Mouse (Mus musculus): ENCODE measurements around the gene 2310011J03Rik.

2310011J03Rik gene

DNA sequence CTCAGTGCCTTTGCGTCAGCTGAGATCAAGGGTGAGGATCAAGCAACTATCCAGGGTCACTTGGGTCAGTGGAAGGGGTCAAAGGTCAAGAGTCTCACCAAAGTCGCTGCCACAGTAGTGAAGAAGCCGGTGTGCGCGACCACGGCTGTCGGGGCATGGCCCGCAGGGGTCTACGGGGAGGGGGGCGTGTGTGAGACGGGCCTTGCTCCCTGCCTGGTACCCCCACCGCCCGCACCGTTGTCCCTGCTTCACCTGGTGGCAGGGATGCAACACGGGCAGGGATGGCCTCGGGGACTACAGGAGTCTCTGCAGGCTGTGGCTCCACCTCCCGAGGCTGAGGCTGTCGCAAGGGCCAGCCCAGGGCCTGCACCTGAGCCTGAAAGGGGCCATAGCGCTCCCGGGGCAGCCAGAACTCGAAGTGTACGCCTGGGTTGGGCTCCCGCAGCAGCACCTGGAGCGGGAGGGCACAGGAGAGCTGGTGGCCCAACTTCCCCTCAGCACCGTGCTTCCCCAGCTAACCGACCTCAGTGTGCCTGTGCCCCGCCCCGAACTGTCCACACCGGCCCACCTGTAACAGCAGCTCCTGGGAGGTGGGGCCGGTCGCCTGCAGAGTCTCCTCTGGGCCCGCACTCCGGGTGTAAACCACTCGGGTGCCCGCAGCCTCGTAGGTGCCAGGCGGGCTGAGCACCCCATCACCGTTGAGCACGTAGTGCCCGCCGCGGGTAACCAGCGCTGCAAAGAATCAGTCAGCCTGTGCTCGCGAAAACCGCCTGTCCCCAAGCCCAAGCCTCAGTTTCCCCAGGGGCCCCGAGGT lies 21.4 kb upstream of the 2310011J03Rik start:
- no peak for DNase-seq

- no peak for DNase-seq
Observed at GRCm38 (mm10) chr10:80341026-80341425, 20.7 kb upstream of the 2310011J03Rik start.

- DNase-seq = peak; percentile 79 to 93
Observed at GRCm38 (mm10) chr10:80339941-80340750, 19.8 kb upstream of the 2310011J03Rik start.

GRCm38 (mm10) chr10:80336263-80336662 lies 15.9 kb upstream of the 2310011J03Rik start:
- DNase-seq = no peak

DNA sequence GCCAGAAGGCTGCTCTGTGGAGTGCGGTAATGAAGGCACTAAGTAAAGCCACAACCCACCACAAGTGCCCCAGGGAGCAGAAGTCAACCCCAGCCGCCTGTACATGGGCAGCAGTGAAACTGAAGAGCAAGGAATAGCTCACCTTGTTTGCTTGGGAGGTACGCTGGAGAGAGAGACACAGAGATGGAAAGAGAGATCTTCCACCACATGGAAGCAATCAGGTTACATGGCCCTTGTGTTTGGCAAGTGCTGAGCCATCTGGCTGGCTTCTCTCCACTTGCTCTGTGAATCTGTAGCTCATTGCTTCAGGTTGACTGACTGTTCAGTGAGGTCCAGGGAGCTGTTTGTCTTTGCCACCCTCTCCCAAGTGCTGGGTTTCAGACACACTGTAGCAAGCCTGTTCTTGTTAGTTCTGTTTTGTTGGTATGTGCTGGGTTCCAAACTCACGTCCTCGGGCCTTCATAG lies 12.2 kb upstream of the 2310011J03Rik start:
- no peak for DNase-seq

GRCm38 (mm10) chr10:80331636-80332524 lies 11.5 kb upstream of the 2310011J03Rik start:
- DNase-seq = peak in 1 of 2 experiments; percentile 53

DNA sequence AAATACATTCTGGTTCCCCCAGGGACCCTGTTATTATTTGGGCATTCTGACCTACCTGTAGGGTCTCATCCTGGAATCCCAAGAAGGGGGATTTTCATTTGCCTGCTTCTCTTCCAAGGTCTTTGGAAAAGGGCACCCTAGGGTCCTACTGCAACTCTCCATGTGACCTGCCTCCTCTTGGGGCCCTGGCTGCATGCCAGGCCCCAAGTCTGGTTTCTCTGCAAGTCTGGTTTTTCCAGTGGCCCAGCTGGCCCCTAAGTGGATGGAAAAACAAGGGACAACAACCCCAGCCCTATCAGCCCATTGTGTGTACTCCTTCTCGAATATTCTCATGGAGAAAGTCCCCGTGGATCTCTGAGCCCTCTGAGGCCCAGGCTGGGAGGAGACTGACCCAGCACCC lies 10.6 kb upstream of the 2310011J03Rik start:
- no peak for DNase-seq

DNA sequence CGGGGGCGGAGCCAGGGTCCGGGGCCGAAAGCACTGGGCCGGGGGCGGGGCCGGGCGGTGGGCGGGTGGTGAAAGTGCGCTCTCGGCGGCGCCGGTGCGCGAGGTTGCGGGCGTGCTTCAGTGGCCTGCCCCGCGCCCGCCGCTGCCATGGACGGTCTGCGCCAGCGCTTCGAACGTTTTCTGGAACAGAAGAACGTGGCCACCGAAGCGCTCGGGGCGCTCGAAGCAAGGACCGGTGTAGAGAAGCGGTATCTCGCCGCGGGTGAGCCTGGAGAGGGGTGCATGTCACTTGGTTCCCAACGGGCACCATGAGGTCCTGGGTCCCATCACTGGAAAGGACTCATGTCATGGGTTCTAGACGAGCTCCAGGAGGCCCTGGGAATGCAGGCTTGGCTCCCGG lies 9.7 kb upstream of the 2310011J03Rik start:
- DNase-seq = no peak

GRCm38 (mm10) chr10:80329273-80330081 lies 9.1 kb upstream of the 2310011J03Rik start, which contains the start of the genes Pcsk4 and Reep6:
Pcsk4 (minus strand) TSS chr10:80329498.
Reep6 (plus strand) TSS chr10:80329953.
- peak; percentile 98 for DNase-seq

GRCm38 (mm10) chr10:80325045-80325444 lies 4.7 kb upstream of the 2310011J03Rik start:
- DNase-seq = no peak

DNA sequence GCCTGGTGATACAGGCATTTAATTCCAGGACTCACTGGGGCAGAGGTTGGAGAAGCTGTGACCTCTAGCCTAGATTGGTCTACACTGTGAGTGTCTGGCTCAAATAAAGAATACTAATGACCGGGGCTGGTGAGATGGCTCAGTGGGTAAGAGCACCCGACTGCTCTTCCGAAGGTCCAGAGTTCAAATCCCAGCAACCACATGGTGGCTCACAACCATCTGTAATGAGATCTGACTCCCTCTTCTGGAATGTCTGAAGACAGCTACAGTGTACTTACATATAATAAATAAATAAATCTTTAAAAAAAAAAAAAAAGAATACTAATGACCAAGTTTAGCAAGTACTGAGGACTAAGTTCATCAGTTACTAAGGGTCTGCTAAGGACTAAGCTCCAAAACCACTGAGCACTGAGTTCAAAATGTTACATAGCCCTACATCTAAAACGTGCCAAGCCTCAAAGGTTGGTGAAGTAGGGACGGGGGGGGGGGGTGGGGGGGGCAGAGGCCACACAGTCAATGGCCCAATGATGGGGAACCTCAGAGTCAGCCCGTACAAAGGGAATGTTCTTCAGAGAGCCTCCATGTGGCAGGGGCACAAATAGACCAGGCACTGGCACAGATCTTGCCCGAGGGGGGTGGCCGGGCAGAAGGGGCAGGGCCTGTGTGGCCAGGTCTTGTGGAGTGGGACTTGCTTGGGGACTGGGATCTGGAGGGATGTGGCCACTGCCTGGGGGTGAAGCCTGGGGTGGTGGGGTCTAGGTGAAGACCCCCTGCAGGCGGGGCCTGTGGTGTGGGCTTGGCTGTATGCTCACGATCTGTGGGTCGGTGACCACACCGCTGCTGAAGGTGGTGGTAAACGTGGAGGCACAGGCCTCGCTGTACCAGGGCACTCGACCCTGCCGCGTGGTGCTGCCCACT lies 4.0 kb upstream of the 2310011J03Rik start:
- peak in 1 of 2 experiments; percentile 59 for DNase-seq

DNA sequence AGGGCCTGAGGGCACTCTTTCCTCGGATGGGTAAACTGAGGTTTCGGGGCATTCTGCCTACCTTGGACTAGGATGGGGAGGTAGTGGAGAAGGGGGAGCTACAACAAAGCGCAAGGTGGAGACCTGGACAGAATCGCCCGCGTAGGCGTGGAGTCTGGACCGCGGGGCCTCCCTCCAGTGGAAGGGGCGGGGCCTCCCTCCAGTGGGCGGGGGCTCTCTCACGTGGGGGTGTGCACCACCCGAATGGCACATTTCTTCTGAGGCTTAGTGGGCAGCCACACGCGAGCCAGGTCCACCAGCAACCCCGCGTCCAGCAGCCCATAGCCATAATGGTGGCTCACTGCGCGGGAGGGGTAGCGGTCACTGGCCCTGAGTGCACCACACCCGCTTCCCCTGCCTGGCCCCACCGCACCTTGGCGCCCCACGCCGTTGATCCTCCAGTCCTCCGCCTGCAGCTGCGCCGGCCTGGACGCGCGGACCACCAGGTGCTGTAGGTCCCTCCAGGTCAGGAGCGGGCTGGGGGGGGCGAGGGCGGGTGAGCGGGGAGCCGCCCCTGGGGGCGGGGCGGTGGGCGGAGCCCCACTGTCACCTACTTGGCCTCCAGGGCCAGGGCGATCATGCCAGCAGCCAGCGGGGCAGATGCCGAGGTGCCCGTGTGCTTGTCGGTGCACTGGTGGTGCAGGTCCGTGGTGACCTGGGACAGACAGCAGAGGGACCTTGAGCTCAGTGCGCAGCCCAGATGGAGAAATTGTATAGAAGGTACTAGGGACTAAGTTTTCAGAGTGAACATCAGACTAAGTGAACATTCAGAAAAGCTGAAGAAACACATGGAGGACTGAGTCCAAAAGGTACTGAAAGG lies 3.2 kb upstream of the 2310011J03Rik start:
- peak; percentile 84 to 91 for DNase-seq

GRCm38 (mm10) chr10:80322811-80323211 lies 2.5 kb upstream of the 2310011J03Rik start:
- peak in 1 of 2 experiments; percentile 54 for DNase-seq

DNA sequence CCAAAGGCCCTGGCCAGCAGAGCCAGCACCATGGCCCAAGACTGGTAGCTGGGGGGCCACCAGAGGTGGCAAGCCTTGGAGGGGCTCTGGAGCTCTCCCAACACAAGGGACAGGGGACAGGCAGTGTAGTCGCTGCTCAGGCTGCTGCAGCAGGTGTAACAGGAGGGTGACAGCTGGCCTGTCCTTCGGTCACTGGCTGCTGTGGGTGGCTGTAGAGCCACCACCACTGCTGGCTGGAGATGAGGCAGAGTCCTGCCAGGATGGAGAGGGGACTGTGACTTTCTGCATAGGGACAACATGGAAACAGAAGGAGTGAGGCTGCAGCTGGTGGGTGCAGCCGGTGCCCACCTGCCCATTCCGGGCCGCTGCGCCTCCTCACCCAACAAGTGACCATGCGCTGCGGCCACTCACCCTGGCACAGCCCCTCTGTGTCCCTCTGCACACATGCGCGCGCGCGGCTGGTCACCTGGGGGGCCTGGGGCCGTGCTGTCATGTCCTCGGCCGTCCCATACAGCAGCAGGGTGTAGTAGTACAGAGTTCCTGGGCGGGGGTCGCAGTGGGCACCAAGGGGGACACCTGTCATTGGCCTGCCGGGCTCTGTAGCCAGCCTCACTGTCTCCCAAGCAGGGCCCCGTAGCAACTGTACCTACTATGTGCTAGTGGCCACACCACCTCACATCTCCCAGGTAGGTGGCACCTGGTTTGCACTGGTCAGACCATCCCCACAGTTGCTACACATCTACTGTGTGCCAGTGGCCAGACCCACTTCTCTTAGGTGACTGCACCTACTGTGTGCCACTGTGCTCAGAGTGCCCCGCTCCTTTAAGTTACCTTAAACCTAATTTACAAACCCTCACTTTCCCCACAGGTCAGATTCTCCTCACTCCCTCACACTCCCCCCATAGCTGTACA lies 1.6 kb upstream of the 2310011J03Rik start:
- DNase-seq = no peak

- DNase-seq = no peak
Observed at GRCm38 (mm10) chr10:80321014-80321669, 805 bp upstream of the 2310011J03Rik start.

GRCm38 (mm10) chr10:80317011-80317410 lies 3.3 kb downstream of the 2310011J03Rik start:
- no peak for DNase-seq

DNA sequence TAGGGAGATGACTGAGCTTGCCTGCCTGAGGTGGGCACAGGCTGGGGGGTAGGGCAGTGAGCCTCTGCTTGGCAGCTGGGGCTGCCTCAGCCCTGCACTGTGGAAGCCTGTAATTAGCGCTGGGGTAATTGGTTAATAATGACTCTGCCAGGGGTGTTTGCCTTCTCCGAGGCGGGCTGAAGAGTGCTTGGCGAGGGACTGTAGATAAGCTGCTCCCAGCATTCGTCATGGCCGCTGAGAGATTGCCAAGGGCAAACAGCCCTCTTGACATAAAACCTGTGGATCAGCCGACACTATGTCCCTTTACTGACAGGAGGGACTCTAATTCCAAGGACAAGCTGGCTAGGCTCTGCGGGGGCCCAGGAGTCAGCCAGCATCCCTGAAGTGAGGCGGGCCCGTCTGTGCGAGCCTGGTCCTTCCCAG lies 4.0 kb downstream of the 2310011J03Rik start:
- DNase-seq = no peak

- DNase-seq = no peak
Observed at GRCm38 (mm10) chr10:80315315-80315714, 5.0 kb downstream of the 2310011J03Rik start.

Data from kidney, postnatal 36 days (tissue).